Mouse (Mus musculus): ENCODE data around the gene Pawr. TPM values are rescaled to one million over a fixed set of nuclear protein-coding genes. Genes with fewer than 3 reads are reported as not detected.

Pawr gene
- polyA plus RNA-seq, 1 experiment from 2014 or later, result 1.5 TPM

DNA sequence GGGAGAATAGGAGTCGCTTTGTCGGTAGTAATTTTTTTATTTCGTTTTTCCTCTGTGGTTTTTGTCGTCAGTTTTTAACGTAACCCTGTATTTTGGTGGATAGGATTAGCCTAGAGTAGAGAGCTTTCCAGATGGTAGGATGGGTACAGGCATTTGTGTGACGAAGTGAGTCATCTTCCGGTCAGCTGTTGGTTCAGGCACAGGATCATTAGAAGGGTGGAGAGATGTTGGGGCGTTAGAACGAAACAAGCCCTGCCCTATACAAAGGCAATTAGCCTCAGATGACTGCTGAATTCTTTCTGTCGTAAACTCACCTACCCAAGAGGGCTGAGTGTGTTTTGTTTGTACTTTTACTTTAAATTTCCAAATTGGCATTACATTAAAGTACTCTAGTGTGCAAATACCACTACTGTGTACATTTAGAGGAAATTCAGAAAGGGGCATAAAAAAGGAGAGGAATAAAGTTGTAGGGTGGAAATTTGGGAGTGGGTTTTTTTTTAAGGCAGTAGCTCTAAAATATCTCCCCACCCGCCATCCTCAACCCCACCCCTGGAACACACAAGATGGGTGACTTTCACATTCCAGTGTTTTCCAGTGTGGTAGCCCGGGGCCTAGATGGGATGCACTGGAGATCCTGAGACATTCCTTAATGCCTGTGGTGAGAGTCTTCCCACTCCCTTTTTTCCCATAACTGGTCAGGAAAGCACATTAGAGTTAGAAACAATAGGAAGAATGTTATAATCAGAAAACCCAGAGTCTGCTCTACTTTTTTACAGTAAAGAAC lies 40.0 kb upstream of the Pawr start:
- Histone ChIP-seq H3K27ac (ENCODE audit: low read length) (no peak overlapping the region), H3K9ac (ENCODE audit: low read depth, low read length) (no peak overlapping the region), H3K9me3 (replicated peaks; ENCODE audit: control insufficient read depth, low read length, poor library complexity, severe bottlenecking) (no peaks in the 10 kb centered on the region), H3K4me1 (ENCODE audit: control insufficient read depth, insufficient read depth, low read length) (no peaks in the 10 kb centered on the region), H3K27me3 (ENCODE audit: control insufficient read depth, insufficient read depth, low read depth, low read length) (no peaks in the 10 kb centered on the region), H3K36me3 (ENCODE audit: control insufficient read depth, insufficient read depth, low read length) (no peaks in the 10 kb centered on the region), H3K4me2 (ENCODE audit: low read length) (no peak overlapping the region), H3K4me3 (ENCODE audit: low read depth, low read length) (no peak overlapping the region)
- WGBS, result 91% methylated on average over 12 of the region's 12 CpGs
- ATAC-seq, result no peak

GRCm38 (mm10) chr10:108292651-108293050 lies 39.3 kb upstream of the Pawr start:
- H3K27me3 ChIP-seq (ENCODE audit: control insufficient read depth, insufficient read depth, low read depth, low read length), result no peaks in the 10 kb centered on the region
- H3K4me1 ChIP-seq (ENCODE audit: control insufficient read depth, insufficient read depth, low read length), result no peaks in the 10 kb centered on the region
- no peaks in the 10 kb centered on the region for H3K36me3 ChIP-seq (ENCODE audit: control insufficient read depth, insufficient read depth, low read length)
- no peak for ATAC-seq
- no peak overlapping the region for H3K27ac ChIP-seq (ENCODE audit: low read length)
- H3K4me3 ChIP-seq (ENCODE audit: low read depth, low read length), result no peak overlapping the region
- WGBS, result 85% methylated on average over 4 of the region's 4 CpGs
- no peak overlapping the region for H3K9ac ChIP-seq (ENCODE audit: low read depth, low read length)
- H3K9me3 ChIP-seq (replicated peaks; ENCODE audit: control insufficient read depth, low read length, poor library complexity, severe bottlenecking), result no peaks in the 10 kb centered on the region
- no peak overlapping the region for H3K4me2 ChIP-seq (ENCODE audit: low read length)

DNA sequence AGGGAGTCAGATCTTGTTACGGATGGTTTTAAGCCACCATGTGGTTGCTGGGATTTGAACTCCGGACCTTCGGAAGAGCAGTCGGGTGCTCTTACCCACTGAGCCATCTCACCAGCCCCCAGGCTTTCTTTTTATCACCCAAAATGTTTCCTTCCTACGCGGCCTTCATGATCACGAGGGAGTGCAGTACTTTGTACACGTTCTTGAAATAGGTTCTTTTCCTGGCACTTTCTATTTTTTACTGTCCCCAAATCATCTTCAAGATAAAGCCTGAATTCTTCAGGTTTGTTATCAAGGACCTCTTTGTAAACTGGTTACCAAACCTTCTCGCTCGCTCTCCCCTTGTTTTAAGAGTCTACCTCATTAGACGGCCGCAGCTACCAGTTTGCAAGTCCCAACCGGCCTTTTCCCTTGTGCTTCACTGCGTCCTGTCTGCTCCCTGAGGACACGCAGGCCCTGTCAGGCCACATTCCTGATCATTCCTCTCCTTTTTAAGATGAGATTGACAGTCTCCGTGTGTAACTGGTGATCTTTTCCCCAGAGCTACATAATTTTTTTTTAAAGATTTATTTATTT lies 38.2 kb upstream of the Pawr start:
- ATAC-seq, result no peak
- 92% methylated on average over 16 of the region's 16 CpGs for WGBS
- Histone ChIP-seq H3K9ac (ENCODE audit: low read depth, low read length) (no peak overlapping the region), H3K4me2 (ENCODE audit: low read length) (no peak overlapping the region), H3K4me1 (ENCODE audit: control insufficient read depth, insufficient read depth, low read length) (no peaks in the 10 kb centered on the region), H3K9me3 (replicated peaks; ENCODE audit: control insufficient read depth, low read length, poor library complexity, severe bottlenecking) (no peaks in the 10 kb centered on the region), H3K27ac (ENCODE audit: low read length) (no peak overlapping the region), H3K4me3 (ENCODE audit: low read depth, low read length) (no peak overlapping the region), H3K27me3 (ENCODE audit: control insufficient read depth, insufficient read depth, low read depth, low read length) (no peaks in the 10 kb centered on the region), H3K36me3 (ENCODE audit: control insufficient read depth, insufficient read depth, low read length) (no peaks in the 10 kb centered on the region)

DNA sequence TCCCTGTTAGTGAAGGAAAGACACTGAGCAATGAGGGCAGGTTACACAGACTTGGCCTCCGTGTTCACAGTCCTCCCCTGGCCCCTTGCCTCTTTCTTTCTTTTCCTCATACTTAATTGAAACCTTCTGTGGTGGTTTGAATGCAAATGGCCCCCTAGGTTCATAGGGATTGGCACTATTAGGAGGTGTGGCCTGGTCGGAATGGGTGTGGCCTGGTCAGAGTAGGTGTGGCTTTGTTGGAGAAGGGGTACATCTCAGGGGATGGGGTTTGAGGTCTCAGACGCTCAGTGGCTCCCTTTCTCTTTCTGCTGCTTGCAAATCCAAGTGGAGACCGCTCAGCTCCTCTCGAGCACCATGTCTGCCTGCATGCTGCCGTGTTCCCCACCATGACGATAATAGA lies 37.2 kb upstream of the Pawr start:
- Histone ChIP-seq H3K4me1 (ENCODE audit: control insufficient read depth, insufficient read depth, low read length) (no peaks in the 10 kb centered on the region), H3K9ac (ENCODE audit: low read depth, low read length) (no peak overlapping the region), H3K36me3 (ENCODE audit: control insufficient read depth, insufficient read depth, low read length) (no peaks in the 10 kb centered on the region), H3K9me3 (replicated peaks; ENCODE audit: control insufficient read depth, low read length, poor library complexity, severe bottlenecking) (no peaks in the 10 kb centered on the region), H3K4me3 (ENCODE audit: low read depth, low read length) (no peak overlapping the region), H3K4me2 (ENCODE audit: low read length) (no peak overlapping the region), H3K27me3 (ENCODE audit: control insufficient read depth, insufficient read depth, low read depth, low read length) (no peaks in the 10 kb centered on the region), H3K27ac (ENCODE audit: low read length) (no peak overlapping the region)
- no peak for ATAC-seq
- WGBS, result 83% methylated on average over 7 of the region's 7 CpGs

DNA sequence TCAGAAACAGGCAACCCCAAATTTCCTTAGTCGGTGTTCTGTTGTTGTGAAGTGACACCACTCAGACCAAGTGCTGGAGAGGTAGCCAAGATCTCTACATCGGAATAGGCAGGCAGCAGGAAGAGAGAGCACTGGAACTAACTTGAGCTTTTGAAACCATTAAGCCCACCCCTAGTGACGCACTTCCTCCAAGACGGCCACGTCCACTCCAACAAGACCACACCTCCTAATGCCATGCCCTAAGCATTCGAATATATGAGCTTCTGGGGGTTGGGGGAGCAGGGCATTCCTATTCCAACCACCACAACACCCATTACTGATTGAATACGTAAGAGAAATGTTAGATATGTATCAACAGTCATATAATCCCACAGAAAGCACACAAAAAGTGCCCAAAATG lies 35.5 kb upstream of the Pawr start:
- 90% methylated on average over 7 of the region's 7 CpGs for WGBS

DNA sequence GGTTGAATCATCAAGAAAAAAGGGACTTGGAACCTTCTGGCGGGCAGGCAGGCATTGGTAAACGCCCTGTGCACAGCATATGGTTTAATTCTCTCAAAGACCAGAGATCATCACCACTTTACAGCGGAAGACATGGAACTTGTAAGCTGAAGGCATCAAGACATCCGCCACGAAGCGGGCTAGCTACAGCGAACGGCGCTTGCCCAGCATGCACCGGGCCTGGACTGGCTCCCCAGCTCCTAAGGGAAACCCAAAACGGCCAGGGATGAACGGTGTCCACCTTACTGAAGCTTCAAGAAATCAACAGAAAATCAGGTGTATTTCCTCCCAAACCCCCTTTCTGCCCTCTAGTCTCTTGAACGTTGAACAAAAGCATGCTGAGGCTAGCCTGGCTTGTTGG lies 33.7 kb upstream of the Pawr start:
- H3K36me3 ChIP-seq (ENCODE audit: control insufficient read depth, insufficient read depth, low read length), result no peaks in the 10 kb centered on the region
- H3K9me3 ChIP-seq (replicated peaks; ENCODE audit: control insufficient read depth, low read length, poor library complexity, severe bottlenecking), result no peaks in the 10 kb centered on the region
- no peak for ATAC-seq
- H3K27me3 ChIP-seq (ENCODE audit: control insufficient read depth, insufficient read depth, low read depth, low read length), result no peaks in the 10 kb centered on the region
- no peak overlapping the region for H3K27ac ChIP-seq (ENCODE audit: low read length)
- no peak overlapping the region for H3K4me3 ChIP-seq (ENCODE audit: low read depth, low read length)
- no peaks in the 10 kb centered on the region for H3K4me1 ChIP-seq (ENCODE audit: control insufficient read depth, insufficient read depth, low read length)
- WGBS, result 95% methylated on average over 13 of the region's 13 CpGs
- no peak overlapping the region for H3K4me2 ChIP-seq (ENCODE audit: low read length)
- no peak overlapping the region for H3K9ac ChIP-seq (ENCODE audit: low read depth, low read length)

More for the DNA sequence above, 35.5 kb upstream of the Pawr start:
- no peak overlapping the region for H3K4me3 ChIP-seq (ENCODE audit: low read depth, low read length)
- H3K4me2 ChIP-seq (ENCODE audit: low read length), result no peak overlapping the region
- H3K9ac ChIP-seq (ENCODE audit: low read depth, low read length), result no peak overlapping the region
- no peak for ATAC-seq
- H3K36me3 ChIP-seq (ENCODE audit: control insufficient read depth, insufficient read depth, low read length), result no peaks in the 10 kb centered on the region
- no peaks in the 10 kb centered on the region for H3K27me3 ChIP-seq (ENCODE audit: control insufficient read depth, insufficient read depth, low read depth, low read length)
- H3K9me3 ChIP-seq (replicated peaks; ENCODE audit: control insufficient read depth, low read length, poor library complexity, severe bottlenecking), result no peaks in the 10 kb centered on the region
- H3K4me1 ChIP-seq (ENCODE audit: control insufficient read depth, insufficient read depth, low read length), result no peaks in the 10 kb centered on the region
- H3K27ac ChIP-seq (ENCODE audit: low read length), result no peak overlapping the region

- Histone ChIP-seq H3K27me3 (ENCODE audit: control insufficient read depth, insufficient read depth, low read depth, low read length) (no peaks in the 10 kb centered on the region), H3K9ac (ENCODE audit: low read depth, low read length) (no peak overlapping the region), H3K36me3 (ENCODE audit: control insufficient read depth, insufficient read depth, low read length) (no peaks in the 10 kb centered on the region), H3K4me1 (ENCODE audit: control insufficient read depth, insufficient read depth, low read length) (no peaks in the 10 kb centered on the region), H3K4me3 (ENCODE audit: low read depth, low read length) (no peak overlapping the region), H3K4me2 (ENCODE audit: low read length) (no peak overlapping the region), H3K27ac (ENCODE audit: low read length) (no peak overlapping the region), H3K9me3 (replicated peaks; ENCODE audit: control insufficient read depth, low read length, poor library complexity, severe bottlenecking) (no peaks in the 10 kb centered on the region)
- no peak for ATAC-seq
- 84% methylated on average over 16 of the region's 17 CpGs for WGBS
Observed at GRCm38 (mm10) chr10:108298841-108299545, 32.9 kb upstream of the Pawr start.

DNA sequence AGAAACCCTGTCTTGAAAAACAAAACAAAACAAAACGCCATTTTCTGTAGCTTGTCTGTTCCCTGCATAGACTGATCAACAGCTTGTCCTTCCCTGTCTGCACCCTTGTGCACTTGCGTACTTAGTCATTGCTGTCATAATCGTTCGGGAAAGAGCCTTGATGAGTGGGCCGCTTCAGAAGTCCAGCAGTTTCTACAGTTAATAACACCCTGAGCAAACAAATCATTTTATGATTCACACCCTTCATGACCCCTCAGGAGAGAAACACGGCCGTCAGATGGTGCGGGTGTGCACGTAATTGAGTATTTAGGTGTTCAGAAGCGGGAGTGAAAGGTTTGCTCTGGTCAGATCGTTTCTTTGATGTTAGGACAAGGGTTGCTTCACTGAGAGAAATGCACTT lies 32.1 kb upstream of the Pawr start:
- WGBS, result 80% methylated on average over 11 of the region's 11 CpGs
- H3K4me3 ChIP-seq (ENCODE audit: low read depth, low read length), result no peak overlapping the region
- H3K9ac ChIP-seq (ENCODE audit: low read depth, low read length), result no peak overlapping the region
- no peaks in the 10 kb centered on the region for H3K4me1 ChIP-seq (ENCODE audit: control insufficient read depth, insufficient read depth, low read length)
- no peaks in the 10 kb centered on the region for H3K9me3 ChIP-seq (replicated peaks; ENCODE audit: control insufficient read depth, low read length, poor library complexity, severe bottlenecking)
- H3K4me2 ChIP-seq (ENCODE audit: low read length), result no peak overlapping the region
- H3K27ac ChIP-seq (ENCODE audit: low read length), result no peak overlapping the region
- no peaks in the 10 kb centered on the region for H3K27me3 ChIP-seq (ENCODE audit: control insufficient read depth, insufficient read depth, low read depth, low read length)
- no peak for ATAC-seq
- H3K36me3 ChIP-seq (ENCODE audit: control insufficient read depth, insufficient read depth, low read length), result no peaks in the 10 kb centered on the region

DNA sequence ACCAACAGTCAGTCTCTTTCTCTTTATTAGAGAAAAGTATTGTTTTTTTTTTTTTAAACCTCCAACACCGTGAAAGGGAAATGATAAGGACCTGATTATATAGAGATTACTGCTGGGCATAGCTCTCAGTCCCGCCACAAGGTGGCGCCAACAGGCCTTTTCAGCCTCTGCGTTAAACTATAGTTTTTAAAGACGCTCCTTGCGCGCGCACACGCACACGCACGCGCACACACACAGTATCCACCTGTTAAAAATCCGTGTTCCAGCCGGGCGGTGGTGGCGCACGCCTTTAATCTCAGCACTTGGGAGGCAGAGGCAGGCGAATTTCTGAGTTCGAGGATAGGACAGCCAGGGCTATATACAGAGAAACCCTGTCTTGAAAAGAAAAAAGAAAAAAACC lies 31.1 kb upstream of the Pawr start:
- no peak overlapping the region for H3K4me3 ChIP-seq (ENCODE audit: low read depth, low read length)
- no peaks in the 10 kb centered on the region for H3K4me1 ChIP-seq (ENCODE audit: control insufficient read depth, insufficient read depth, low read length)
- H3K36me3 ChIP-seq (ENCODE audit: control insufficient read depth, insufficient read depth, low read length), result no peaks in the 10 kb centered on the region
- no peak overlapping the region for H3K9ac ChIP-seq (ENCODE audit: low read depth, low read length)
- H3K9me3 ChIP-seq (replicated peaks; ENCODE audit: control insufficient read depth, low read length, poor library complexity, severe bottlenecking), result no peaks in the 10 kb centered on the region
- H3K4me2 ChIP-seq (ENCODE audit: low read length), result peak overlapping the region; percentile 38
- H3K27ac ChIP-seq (ENCODE audit: low read length), result no peak overlapping the region
- WGBS, result 13% methylated on average over 19 of the region's 19 CpGs
- no peaks in the 10 kb centered on the region for H3K27me3 ChIP-seq (ENCODE audit: control insufficient read depth, insufficient read depth, low read depth, low read length)
- peak; percentile 51 for ATAC-seq

Measured in midbrain, embryonic 16.5 days (tissue).